Mouse (Mus musculus) cerebellum, postnatal 10 days (tissue): ENCODE results near the gene Pigm.

ENCODE experiments used
- DNase-seq, 2 experiments: peaks; one replicate each; pipeline ENCODE4 v3.0.0; 2021; ENCODE audit warnings: mixed read lengths in 2 of 2

Pigm gene

DNA sequence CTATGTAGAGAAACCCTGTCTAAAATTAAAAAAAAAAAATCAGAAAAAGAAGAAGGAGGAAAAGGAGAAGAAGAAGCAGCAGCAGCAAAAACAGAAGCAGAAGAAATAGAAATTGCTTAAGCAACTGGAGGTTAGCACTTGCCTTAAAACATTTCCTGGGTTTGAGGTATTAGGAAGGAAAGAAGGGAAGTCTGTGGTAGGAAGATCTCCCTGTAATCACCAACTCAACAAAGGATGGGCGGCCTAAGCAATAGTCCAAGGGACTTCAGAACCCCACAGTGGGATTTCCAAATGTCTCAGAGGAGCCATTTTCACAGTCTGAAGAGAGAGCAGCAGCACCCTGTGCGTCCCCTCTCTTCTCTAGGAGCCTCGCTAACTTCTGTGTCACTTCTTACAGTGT is 23.9 kb upstream of the Pigm start:
- DNase-seq: no peak

DNA sequence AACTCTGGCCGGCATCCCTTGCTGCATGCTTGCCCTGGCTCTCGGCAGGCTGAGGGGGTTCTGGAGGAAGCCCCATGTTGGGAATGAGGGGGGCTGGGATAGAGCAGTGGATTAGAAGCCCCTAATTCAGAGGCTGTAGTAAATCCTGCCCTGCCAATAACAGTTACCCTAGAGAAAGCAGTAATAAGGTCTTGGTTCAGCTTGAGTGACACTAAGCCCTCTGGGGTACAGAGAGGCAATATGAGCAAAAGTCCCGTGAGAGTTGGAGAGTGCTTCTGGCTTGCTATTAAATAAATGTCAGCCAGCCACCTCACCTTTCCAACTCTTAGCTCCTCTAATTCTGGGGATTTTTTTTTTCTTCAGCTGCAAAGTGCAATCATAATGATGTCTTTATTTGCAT is 21.0 kb upstream of the Pigm start:
- no peak for DNase-seq

DNA sequence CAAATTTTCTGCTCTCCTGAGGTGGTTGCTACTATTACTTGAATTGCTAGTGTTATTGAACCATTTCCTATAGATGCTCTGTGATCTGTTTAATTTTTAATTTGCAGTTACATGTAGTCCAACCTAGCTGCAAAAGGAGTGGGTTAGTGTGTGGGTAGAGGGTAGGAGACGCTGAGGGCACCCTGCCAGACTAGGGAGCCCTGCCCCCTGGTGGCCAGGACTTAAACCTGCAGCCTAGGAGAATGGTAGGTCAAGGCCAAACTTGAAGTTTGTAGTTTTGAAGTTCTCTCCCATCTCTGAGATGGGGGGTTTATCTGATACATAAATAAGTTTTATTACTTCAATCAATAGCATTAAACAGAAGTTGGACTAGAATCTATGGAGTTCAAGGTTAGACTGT is 18.8 kb upstream of the Pigm start:
- DNase-seq: peak; percentile 87 to 89

DNA sequence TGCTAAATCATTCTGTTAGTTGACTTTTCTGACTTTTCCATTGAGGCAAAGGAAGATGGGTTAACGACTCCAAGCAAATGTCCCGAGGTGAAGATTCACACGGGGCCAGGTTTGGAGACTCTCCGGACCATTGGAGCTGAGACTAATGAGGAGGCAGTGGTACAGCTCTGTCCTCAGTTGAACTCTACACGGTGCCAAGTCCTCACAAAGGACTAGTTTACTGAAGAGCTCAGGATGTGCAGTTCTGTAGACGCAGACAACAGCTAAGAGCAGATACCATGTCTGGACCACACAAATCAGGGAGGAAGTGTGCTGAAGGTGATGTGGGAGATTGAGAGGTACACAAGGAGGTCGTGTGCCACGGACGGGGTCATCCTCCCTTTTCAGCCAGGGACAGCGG is 18.0 kb upstream of the Pigm start:
- DNase-seq: peak in 1 of 2 experiments; percentile 61

DNA sequence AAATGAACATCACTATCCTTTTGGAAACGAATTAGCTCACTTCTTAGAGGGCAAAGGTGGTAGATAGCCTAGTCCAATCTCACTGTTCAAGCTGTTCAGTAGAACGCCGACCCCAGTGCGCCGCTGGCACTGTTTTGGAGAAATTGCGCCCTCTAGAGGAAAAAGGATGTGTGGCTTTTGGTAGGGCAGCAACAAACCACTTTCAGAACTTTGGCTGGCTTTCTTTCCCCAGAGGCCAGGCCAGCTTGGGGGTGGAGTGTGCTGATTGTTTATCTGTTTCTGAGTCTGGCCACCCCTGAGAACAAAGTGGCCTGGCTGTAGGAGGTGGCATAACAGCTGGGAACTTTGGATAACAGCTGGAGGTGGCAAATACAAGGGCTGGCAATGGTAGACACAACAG is 11.7 kb upstream of the Pigm start:
- DNase-seq: peak; percentile 77 to 85

DNA sequence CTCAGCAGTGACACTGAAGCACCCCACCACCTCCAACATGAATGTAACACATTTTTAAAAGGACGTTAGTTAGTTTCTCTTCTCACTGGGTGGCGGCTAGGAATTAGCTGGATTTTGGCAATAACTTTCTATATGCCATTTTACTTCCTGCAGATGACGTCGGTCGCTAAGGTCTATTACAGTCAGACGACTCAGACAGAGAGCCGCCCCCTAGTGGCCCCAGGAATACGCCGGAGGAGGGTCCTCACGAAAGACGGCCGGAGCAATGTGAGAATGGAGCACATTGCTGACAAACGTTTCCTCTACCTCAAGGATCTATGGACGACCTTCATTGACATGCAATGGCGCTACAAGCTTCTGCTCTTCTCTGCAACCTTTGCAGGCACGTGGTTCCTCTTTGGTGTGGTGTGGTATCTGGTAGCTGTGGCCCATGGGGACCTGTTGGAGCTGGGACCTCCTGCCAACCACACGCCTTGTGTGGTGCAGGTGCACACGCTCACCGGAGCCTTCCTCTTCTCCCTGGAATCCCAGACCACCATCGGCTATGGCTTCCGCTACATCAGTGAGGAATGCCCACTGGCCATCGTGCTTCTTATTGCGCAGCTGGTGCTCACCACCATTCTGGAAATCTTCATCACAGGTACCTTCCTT is 7.5 kb upstream of the Pigm start:
- DNase-seq: peak; percentile 83 to 86

DNA sequence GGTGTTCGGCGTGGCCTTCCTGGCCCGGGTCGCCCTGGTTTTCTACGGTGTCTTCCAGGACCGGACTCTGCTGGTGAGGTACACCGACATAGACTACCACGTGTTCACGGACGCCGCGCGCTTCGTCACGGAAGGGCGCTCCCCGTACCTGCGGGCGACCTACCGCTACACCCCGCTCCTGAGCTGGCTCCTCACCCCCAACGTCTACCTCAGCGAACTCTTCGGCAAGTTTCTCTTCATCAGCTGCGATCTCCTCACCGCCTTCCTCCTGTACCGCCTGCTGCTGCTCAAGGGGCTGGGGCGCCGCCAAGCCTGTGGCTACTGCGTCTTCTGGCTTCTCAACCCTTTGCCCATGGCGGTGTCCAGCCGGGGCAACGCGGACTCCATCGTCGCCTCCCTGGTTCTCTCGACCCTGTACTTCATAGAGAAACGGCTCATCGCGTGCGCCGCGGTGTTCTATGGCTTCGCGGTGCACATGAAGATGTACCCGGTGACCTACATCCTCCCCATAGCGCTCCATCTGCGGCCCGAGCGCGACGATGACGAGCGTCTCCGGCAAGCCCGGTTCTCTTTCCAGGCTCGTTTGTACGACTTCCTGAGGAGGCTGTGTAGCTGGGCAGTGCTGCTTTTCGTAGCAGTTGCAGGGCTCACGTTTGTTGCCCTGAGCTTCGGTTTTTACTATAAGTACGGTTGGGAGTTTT is 562 bp downstream of the Pigm start:
- DNase-seq: peak; percentile 59 to 69

DNA sequence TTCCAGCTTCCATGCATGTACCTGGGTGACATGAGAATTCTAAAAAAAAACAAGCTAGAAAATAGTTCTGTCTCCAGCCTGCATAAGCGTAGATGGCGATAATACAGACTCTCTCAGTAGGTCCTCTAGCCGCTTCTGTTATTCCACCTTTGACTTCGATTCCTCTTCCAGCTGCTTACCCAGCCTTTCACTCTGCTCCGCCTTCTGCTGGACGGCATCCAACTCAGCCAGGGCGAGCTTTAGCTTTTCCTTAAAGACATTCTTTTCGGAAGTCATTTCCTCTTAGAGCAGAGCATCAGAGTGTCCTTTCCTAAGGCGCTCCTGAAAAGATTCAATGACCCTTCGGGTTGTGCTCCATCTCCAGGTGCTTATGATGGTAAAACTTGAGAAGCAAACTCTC is 3.7 kb downstream of the Pigm start:
- no peak for DNase-seq

DNA sequence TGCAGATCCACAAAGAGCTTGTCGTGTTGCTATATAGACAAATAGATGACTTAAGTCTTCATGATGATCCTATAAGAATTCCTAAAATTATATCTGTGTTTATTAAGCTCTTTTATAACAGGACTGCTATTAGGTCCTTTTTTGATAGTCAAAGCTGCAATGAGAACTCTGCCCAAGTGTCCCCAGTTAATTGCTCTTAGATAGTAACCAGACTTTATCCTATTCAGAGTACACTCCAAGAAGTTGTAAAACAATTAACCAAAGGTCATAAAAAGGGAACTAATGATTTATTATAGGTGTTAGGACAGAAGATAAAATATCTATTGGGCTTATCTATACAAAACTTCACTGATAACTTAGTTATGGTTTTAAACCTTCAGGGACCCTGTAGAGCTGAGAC is 5.7 kb downstream of the Pigm start:
- DNase-seq: no peak

DNA sequence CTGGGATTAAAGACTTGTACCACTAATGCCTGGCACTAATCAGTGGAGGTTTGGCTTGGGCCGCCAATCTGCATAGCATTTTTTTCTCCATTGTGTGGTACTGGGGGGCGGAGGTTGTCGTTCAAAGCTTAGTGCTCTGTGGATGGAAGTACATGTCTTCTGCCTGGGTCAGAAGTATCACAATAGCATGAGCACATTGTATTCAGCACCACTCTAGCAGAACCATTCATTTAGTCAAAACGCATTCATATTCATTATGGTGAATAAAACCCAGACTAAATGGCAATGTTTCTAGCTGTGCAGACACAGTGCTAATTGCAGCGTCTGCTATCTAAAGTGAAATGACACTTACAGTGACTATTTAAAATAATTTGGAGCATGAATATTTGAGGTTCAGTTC is 10.9 kb downstream of the Pigm start:
- no peak for DNase-seq

DNA sequence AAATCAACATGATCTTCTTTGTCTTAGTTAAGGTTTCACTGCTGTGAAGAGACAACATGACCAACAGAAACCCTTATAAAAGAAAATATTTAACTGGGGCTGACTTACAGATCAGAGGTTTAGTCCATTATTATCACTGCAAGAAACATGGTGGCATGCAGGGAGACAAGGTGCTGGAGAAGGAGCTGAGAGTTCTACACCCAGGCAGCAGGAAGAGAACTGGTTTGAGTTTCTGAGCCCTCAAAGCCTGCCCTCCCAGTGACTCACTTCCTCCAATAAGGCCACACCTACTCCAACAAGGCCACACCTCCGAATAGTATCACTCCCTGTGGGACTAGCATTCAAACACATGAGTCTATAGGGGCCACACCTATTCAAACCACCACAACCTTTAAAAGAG is 14.4 kb downstream of the Pigm start:
- no peak for DNase-seq

DNA sequence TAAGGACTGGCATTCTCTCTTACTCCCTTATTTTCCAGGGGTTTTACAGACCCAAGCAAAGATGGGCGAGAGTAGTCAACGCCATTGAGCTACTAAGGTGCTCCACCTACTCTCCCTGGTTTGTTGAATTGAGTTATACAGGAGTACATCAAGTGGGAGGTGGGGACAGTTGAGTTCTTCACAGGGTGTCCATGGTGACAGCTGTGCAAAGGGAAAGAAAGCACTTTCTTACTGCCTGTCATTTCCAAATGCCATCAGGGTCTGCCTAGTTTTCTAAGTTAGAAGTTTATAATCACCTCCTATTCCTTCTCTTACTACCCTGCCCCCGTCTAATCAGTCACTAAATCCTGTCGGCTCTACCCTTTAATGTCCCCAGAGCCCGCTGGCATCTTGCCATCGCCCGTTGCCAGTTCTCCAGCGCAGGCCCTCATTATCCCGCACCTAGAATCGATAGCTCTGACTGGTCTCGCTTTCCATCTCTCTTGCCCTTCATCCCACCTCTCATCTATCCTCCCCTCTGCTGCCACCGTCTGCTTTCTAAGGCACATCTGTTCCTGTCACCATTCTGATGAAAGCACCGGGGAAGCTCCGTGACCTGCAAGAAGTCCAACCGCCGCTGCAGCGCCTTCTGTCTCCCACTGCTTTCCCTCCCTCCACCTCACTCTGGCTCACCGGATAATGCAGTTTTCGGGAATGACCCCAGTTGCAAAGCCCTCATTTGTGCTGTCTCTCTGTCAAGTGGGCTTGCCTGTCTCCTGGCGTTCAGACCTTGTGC is 15.6 kb downstream of the Pigm start:
- peak; percentile 68 for DNase-seq

DNA sequence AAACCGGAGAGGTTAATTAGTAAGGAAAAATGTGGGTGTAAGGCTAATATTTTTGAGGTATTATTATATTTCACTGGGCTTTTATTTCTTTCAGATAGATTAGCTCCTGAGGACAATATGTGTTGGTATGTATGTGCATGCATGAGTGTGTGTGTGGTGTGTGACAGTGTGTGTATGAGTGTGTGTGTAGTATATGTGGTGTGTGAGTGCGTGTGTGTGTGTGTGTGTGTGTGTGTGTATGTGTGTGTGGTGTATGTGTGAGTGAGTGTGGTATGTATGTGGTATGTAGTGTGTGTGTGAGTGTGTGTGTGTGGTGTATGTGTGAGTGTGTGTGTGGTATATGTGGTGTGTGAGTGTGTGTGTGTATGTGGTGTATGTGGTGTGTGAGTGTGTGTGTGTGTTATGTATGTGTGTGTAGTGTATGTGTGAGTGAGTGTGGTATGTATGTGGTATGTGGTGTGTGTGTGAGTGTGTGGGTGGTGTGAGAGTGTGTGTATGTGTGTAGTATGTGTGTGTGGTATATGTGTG is 16.4 kb downstream of the Pigm start:
- DNase-seq: no peak

DNA sequence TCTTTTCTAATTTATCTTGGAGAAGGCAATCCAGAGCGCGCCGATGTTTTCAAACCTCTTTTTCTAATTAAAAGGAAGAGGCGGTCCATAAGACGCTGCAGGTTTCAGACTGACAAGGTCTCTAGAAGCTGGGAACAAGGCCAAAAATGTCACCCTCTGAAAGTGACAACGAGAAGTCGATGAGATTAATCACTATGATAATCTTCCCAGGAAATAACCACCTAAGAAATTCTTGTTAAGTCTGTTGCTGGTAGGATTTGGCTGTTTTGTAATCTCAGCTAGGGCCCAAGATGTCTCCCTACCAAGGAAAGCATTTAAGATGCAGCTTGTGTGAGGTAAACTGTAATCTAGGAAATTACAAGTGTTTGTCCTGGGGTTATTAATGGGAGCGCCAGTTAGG is 17.4 kb downstream of the Pigm start:
- no peak for DNase-seq

DNA sequence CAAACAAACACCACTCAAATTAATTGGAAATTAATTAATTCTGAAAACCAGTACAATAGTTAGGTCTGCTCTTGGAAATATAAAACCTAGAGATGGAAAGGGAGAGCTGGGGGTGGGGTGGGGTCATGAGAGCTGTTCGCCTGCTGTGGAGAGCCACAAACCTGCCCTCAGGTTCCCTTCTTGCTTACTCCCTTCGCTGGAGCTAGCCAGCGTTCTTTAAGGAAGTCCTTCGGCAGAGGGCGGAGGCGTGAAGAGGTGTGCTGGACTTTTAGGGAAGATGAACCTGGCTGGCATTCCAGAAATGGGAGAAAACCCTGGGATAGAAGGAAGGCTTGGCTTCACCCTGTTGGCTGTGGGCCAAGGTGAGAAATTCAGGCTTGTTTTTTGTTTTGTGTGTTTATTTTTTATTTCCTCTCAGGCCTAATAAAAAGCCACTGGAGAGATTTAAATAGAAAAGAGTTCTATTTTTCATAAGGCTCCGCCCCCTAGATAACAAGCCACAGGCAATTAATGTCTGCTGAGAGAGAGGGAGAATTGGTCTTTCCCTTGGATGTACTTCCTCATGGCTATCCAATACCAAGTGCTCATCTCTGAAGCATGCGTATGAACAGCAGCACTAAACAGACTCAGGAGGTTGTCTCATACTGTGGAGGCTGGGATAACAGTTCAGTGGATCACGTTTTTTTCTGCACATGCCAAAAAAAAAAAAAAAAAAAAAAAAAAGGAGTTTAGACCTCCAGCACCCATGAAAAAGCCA is 20.8 kb downstream of the Pigm start:
- DNase-seq: no peak

DNA sequence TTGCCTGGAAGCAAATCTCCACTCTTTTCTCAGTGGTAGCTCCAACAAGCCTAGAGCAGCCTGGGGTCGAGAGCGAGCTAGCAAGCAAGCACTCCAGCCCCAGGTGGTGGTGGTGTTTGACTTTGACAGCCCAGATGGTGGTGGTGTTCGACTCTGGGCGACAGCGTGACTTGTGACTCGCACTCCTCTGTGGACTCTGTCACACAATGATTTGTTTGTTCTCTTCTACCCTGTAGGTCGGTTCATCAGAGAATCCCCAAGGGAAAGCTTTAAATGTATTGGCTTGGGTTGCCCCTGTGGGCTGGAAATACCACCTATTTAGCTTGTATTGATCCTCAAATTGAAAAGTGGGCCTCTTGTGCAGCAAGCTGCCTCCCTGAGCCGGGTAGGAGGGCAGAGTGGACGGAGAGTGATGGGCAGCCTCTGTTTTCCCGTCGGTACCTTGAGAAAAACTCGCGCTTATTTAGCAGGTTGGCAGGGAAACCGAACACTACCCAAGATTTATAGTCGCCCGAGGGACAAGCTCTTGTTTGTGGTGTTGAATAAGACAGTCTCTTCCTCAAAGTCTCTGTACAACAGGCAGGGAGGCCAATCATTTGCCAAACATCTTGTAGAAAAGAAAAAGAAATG is 29.8 kb downstream of the Pigm start:
- DNase-seq: no peak

DNA sequence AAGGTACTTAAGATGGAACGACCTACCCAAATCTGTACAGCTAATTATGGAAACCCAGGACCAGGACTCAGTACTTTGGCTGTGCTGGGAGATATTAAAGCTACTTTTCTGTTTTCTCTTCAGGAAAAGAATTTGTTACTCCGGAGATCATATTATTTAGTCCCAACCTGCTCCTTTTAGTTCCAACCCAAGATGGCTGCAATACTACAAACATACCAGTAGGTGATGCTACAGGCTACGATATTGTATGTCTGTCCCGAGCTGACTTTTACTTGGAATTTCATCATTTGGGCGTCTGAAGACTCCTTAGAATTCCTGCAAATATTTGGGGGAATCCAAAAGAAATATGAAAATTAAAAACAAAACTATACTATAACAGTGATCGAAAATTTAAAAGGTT is 32.6 kb downstream of the Pigm start:
- peak; percentile 35 to 70 for DNase-seq

DNA sequence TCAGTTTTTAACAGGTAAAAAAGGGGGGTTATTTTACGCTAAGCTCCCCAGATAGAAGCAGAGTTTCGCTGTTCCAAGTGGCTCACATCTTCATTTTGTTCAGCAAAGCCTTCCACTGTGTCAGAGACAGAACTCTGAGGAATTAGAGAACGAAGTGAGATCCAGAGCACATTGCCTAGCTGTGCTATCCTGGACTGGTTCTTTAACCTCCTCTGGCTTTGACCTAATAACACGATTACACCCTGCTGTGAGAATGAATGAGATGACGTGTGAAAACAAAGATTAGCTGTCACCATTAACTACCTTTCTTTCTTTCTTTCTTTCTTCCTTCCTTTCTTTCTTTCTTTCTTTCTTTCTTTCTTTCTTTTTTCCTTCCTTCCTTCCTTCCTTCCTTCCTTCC is 33.1 kb downstream of the Pigm start:
- peak in 1 of 2 experiments; percentile 9 for DNase-seq

DNA sequence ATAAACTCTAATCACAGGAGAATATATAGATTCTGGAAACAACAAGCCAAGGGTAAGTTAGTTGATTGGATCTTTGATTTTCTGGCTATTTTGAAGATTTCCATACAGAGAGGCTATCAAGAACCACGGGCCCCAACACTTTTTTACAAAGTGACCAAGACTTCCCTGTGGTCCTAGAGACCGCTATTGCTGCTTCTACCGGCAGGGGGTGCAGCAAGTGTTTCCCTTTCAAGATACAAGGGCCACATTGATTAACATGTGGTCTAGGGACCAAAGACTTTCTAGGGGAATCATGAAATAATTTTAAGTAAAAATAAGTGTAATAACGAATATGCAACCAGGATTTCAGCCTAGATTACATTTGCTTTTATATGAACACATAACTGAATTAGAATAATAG is 34.5 kb downstream of the Pigm start:
- peak; percentile 80 to 82 for DNase-seq

DNA sequence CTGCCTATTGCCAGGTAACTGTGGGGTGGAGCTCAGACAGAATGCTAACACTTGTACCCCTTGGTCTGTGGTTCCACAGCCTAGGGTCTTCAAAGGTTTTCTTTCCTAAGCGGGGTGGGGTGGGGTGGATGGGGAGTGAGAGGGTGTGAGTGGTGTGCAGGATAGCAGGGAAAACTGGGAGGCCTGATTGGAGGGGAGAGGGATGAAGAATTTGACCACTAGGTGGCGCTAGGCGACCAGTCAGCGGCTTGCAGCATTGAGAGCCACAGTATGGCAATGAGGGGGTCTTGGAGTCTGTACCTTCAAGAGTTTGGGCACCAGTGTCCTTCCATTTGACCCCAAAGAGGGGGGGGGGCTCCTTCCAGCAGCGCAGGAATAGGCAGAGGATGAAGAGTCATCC is 35.9 kb downstream of the Pigm start:
- peak; percentile 92 to 95 for DNase-seq

DNA sequence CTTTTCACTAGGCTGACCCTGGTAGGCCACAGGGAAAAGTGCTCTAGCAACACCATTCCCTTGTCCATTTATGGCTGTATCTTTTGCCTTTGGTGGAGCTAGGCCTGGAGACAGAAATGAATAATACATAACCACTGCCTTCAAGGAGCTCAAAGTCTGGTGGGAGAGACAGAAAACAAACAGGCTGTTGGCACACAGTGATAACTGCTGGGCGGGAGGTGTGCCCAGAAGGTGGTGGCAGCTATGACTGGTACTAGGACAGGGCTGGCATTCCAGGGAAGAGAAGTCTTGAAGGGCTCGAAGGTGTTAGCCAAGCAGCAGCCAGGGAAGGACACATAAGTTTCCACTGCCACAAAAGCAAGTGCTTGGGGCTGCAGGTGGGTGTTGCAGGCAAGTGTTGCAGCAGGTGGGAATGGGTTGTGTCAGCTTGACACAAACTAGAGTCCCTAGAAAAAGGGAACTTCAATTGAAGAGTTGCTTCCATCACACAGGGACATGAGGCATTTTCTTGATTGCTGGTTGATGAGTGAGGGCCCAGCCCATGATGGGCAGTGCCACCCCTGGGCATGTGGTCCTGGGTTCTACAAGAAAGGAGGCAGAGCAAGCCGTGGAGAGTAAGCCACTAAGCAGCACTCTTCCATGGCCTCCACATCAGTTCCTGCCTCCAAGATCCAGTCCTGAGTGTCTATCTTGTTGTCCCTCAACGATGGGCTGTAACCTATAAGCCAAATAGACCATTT is 37.3 kb downstream of the Pigm start:
- no peak for DNase-seq

DNA sequence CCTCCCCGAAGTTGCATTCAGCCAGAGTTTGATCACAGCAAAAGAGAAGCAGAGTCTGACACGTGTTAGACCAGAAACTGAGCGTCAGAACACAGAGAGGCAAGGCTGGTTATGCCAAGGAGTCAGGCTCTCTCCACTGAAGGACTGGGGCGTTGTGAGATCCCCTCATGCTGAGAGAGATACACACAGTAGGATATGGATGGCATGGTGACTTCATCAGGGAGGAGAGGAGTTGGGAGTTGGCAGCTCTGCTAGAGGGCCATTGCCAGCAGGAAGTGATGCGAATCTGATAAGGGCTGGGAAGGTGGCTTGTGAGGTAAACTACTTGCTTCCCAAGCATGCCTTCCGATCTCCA is 37.9 kb downstream of the Pigm start:
- no peak for DNase-seq
